In the genomic region with DNA sequence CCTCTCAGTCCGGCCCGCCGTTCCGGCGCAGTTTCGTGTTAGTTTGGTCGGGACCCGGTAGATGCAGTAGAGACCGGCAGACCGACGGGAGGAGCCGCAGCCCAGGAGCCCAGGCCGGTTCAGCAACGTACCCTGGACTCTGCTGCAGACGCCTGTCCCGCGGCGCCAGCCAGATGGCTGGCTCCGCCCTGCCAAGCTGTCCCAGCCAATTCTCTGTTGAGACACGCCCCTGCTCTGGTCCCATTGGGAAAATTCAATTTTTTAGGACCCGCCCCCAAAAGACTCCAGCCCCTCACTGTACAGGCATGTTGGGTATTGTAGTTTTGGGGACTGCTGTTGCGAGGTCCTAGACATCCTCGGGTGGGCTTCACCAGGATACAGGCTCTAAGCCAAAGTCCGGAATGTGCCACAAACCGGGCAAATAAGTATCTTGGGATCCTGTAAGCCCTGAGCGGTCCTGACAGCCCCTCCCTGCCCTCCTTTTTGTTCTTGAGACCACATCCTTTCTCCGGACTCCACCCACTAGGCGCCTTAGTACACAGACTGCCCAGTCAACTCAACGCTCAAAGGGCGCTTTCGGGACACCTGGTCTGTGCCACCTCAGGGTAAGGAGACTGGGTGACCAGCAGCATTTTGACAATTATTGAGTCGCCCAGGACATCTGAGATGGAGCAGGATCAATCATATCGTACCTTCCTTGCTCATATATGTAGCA, we compare ENCODE assay signal across 8 mouse cellular contexts. TPM values are rescaled to one million over a fixed set of nuclear protein-coding genes. Genes with fewer than 3 reads are reported as not detected.
DNase-seq lines count a peak whose midpoint lies in the region; ATAC-seq and TF ChIP-seq lines count a peak whose summit lies in the region.

No protein-coding gene starts in this region.

- intact Hi-C loops in heart, postnatal 10 days (cut with DNase I), result loop anchor here (5.0 kb wide), 1 partner anchor 108 kb away; a partner anchor contains a TSS

- peak; percentile 88 for TF ChIP-seq POLR2A in CH12.LX (IDR thresholded peaks at IDR 0.05; ENCODE audit: low read depth, low read length)

- peaks cover 2% of the 10 kb centered on the region for H3K9me3 ChIP-seq in CH12.LX (replicated peaks; ENCODE audit: low read length)
- no peaks in the 10 kb centered on the region; the same call in 1 of the 2 replicates for H3K9me3 ChIP-seq in forebrain, embryonic 12.5 days
- H3K9me3 ChIP-seq in liver, postnatal 0 days (ENCODE audit: low read length), result no peaks in the 10 kb centered on the region; the same call in 1 of the 2 replicates
- H3K9me3 ChIP-seq in neural tube, embryonic 14.5 days (ENCODE audit: control insufficient read depth, low read length), result no peaks in the 10 kb centered on the region

- no peaks in the 10 kb centered on the region for H3K36me3 ChIP-seq in CH12.LX (replicated peaks in 1 of 2; ENCODE audit: control insufficient read depth in 1 of 2, insufficient read depth in 1 of 2, low read length in 1 of 2)
- no peaks in the 10 kb centered on the region; the same call in 1 of the 2 replicates for H3K36me3 ChIP-seq in forebrain, embryonic 12.5 days (replicated peaks)
- no peaks in the 10 kb centered on the region for H3K36me3 ChIP-seq in liver, postnatal 0 days (replicated peaks; ENCODE audit: insufficient read depth, low read length)
- no peaks in the 10 kb centered on the region for H3K36me3 ChIP-seq in neural tube, embryonic 14.5 days (ENCODE audit: control insufficient read depth, insufficient read depth, low read length)

- peak overlapping the region; percentile 98 for H3K4me2 ChIP-seq in CH12.LX (ENCODE audit: insufficient read depth, low read depth, poor library complexity, severe bottlenecking)
- peak overlapping the region; percentile 69 for H3K4me2 ChIP-seq in forebrain, embryonic 12.5 days
- peak overlapping the region; percentile 70 for H3K4me2 ChIP-seq in liver, postnatal 0 days (ENCODE audit: low read depth, low read length)
- peak overlapping the region; percentile 68 for H3K4me2 ChIP-seq in neural tube, embryonic 14.5 days (ENCODE audit: low read depth, low read length)

- in situ Hi-C loops in CH12.LX (cut with MboI; ENCODE audit: low pct_ligation_motif_present, low pct_unique_long_range_greater_than_20kb, low sequenced_read_pairs), result loop anchor here (25.0 kb wide), 1 partner anchor 373 kb away; a partner anchor contains a TSS

- peak overlapping the region; percentile 75 for H3K9ac ChIP-seq in CH12.LX (ENCODE audit: insufficient read depth, low read depth)
- peak overlapping the region; percentile 74 for H3K9ac ChIP-seq in forebrain, embryonic 12.5 days
- peak overlapping the region; percentile 56 for H3K9ac ChIP-seq in liver, postnatal 0 days (replicated peaks)
- peak overlapping the region; percentile 47 for H3K9ac ChIP-seq in neural tube, embryonic 14.5 days (replicated peaks; ENCODE audit: low read depth, low read length)

- no peaks in the 10 kb centered on the region for H3K27me3 ChIP-seq in CH12.LX (replicated peaks)
- H3K27me3 ChIP-seq in forebrain, embryonic 12.5 days, result 0 out of 2 replicates have a peak, but pooled peaks cover 4% of the 10 kb centered on the region
- H3K27me3 ChIP-seq in liver, postnatal 0 days (ENCODE audit: insufficient read depth, low read length), result no peaks in the 10 kb centered on the region
- no peaks in the 10 kb centered on the region for H3K27me3 ChIP-seq in neural tube, embryonic 14.5 days (ENCODE audit: control insufficient read depth, insufficient read depth, low read length)

- dilution Hi-C loops in CH12.LX (cut with MboI; ENCODE audit: extremely low pct_ligation_motif_present, extremely low pct_unique_long_range_greater_than_20kb, low sequenced_read_pairs), result no loop called here

- DNase-seq in CH12.LX (ENCODE audit: extremely low read depth), result peak; percentile 96
- peak; percentile 83 for DNase-seq in c-Kit-positive CD71-positive TER-119-positive erythroid progenitor cells, embryonic 14.5 days (ENCODE audit: low spot score)
- DNase-seq in heart, postnatal 10 days, result peak; percentile 96
- peak; percentile 95 for DNase-seq in large intestine, adult 2 months (ENCODE audit: low read depth, low spot score)
- peak; percentile 88 for DNase-seq in liver, postnatal 0 days
- peak; percentile 90 for DNase-seq in testis, postnatal 10 days (ENCODE audit: low spot score)

- peak overlapping the region; percentile 53 to 68 (median 56) for H3K4me3 ChIP-seq in CH12.LX (replicated peaks in 1 of 3; ENCODE audit: low read depth in 2 of 3, low read length in 2 of 3, poor library complexity in 1 of 3)
- H3K4me3 ChIP-seq in forebrain, embryonic 12.5 days (replicated peaks), result peak overlapping the region; percentile 58
- peak overlapping the region; percentile 54 for H3K4me3 ChIP-seq in liver, postnatal 0 days (ENCODE audit: low read depth, low read length)
- H3K4me3 ChIP-seq in neural tube, embryonic 14.5 days (ENCODE audit: low read depth, low read length), result peak overlapping the region; percentile 37

- no peak overlapping the region for H3K27ac ChIP-seq in CH12.LX (ENCODE audit: insufficient read depth, low read depth)
- no peak overlapping the region for H3K27ac ChIP-seq in forebrain, embryonic 12.5 days
- H3K27ac ChIP-seq in liver, postnatal 0 days (ENCODE audit: low read depth), result peak overlapping the region; percentile 49; the same call in 1 of the 2 replicates
- no peak overlapping the region for H3K27ac ChIP-seq in neural tube, embryonic 14.5 days (ENCODE audit: low read depth, low read length)

- 5% methylated on average over 33 of the region's 33 CpGs for WGBS in forebrain, embryonic 12.5 days
- 3% methylated on average over 33 of the region's 33 CpGs for WGBS in large intestine, adult 2 months
- 3% methylated on average over 33 of the region's 33 CpGs for WGBS in liver, postnatal 0 days (ENCODE audit: insufficient replicate concordance)
- WGBS in neural tube, embryonic 14.5 days, result 5% methylated on average over 33 of the region's 33 CpGs

- peaks cover 6 to 55% of the 10 kb centered on the region in 2 experiments for H3K4me1 ChIP-seq in CH12.LX (ENCODE audit: control insufficient read depth in 1 of 2, insufficient read depth in 2 of 2)
- H3K4me1 ChIP-seq in forebrain, embryonic 12.5 days, result peaks cover 30% of the 10 kb centered on the region
- peaks cover 37% of the 10 kb centered on the region for H3K4me1 ChIP-seq in liver, postnatal 0 days (ENCODE audit: insufficient read depth)
- no peaks in the 10 kb centered on the region for H3K4me1 ChIP-seq in neural tube, embryonic 14.5 days (ENCODE audit: control insufficient read depth, insufficient read depth, low read length)

- peak; percentile 95 for ATAC-seq in forebrain, embryonic 12.5 days (ENCODE audit: low FRiP score)
- peak; percentile 85 for ATAC-seq in liver, postnatal 0 days
- peak; percentile 88 for ATAC-seq in neural tube, embryonic 14.5 days (ENCODE audit: low read depth)

- TF ChIP-seq EP300 in CH12.LX (IDR thresholded peaks at IDR 0.05; ENCODE audit: low read length), result no peak; the same call in 1 of the 2 replicates
- no peak for TF ChIP-seq EP300 in liver, postnatal 0 days (IDR thresholded peaks at IDR 0.05; ENCODE audit: low read depth)

- peak in 1 of 2 experiments; percentile 0; a peak in 1 of 4 replicates for TF ChIP-seq CTCF in CH12.LX (conservative IDR thresholded peaks at IDR 0.05 in 1 of 2, IDR thresholded peaks at IDR 0.05 in 1 of 2; ENCODE audit: low read depth in 2 of 2, low read length in 2 of 2)
- TF ChIP-seq CTCF in liver, postnatal 0 days (IDR thresholded peaks at IDR 0.05; ENCODE audit: low read depth), result no peak

- no peaks in the 10 kb centered on the region for H3K79me2 ChIP-seq in CH12.LX (replicated peaks; ENCODE audit: control insufficient read depth, extremely low read depth, insufficient read depth, poor library complexity, severe bottlenecking)

- TF ChIP-seq RAD21 in CH12.LX (IDR thresholded peaks at IDR 0.05; ENCODE audit: low read depth, low read length), result no peak

RNA-seq across cellular contexts. Expression of a gene that starts 1.1 kb away (rescaled TPM):
- total RNA-seq in CH12.LX (2012; rRNA removed) (2.9 and 3.1 TPM in 2 replicates), CH12.LX (2014; rRNA removed) (0.58 and 0.77 TPM in 2 replicates)
- 5.0 and 5.3 TPM in 2 replicates for polyA plus RNA-seq in CH12.LX (2012; ENCODE audit: insufficient read length, low read depth)
- polyA plus RNA-seq in forebrain, embryonic 12.5 days (2016; fragmentation: Nextera tagmentation; extraction: Ambion mirVana), result 36.2 and 38.0 TPM in 2 replicates
- total RNA-seq in heart, postnatal 10 days (2021), result 100 to 1,000 TPM; 210 to 215 TPM
- 46.6 and 57.6 TPM in 2 replicates for polyA plus RNA-seq in large intestine, adult 2 months (2012; rRNA removed)
- polyA plus RNA-seq in liver, postnatal 0 days (2015; fragmentation: Nextera tagmentation; extraction: Ambion mirVana), result 8.4 and 8.9 TPM in 2 replicates
- 7.8 and 16.1 TPM in 2 replicates for polyA plus RNA-seq in neural tube, embryonic 14.5 days (2014; fragmentation: Nextera tagmentation; extraction: Ambion mirVana)

RNA-seq across cellular contexts. Expression of a gene that starts 24.8 kb away (rescaled TPM):
- 29.6 and 33.0 TPM in 2 replicates for total RNA-seq in CH12.LX (2012; rRNA removed)
- total RNA-seq in CH12.LX (2014; rRNA removed), result 4.9 and 7.1 TPM in 2 replicates
- polyA plus RNA-seq in CH12.LX (2012; ENCODE audit: insufficient read length, low read depth), result 4.1 and 5.5 TPM in 2 replicates
- polyA plus RNA-seq in forebrain, embryonic 12.5 days (2016; fragmentation: Nextera tagmentation; extraction: Ambion mirVana), result 49.7 and 51.0 TPM in 2 replicates
- total RNA-seq in heart, postnatal 10 days (2021), result 10 to 100 TPM; 57.2 to 57.3 TPM
- 182 and 262 TPM in 2 replicates for polyA plus RNA-seq in large intestine, adult 2 months (2012; rRNA removed)
- 9.9 and 11.7 TPM in 2 replicates for polyA plus RNA-seq in liver, postnatal 0 days (2015; fragmentation: Nextera tagmentation; extraction: Ambion mirVana)
- polyA plus RNA-seq in neural tube, embryonic 14.5 days (2014; fragmentation: Nextera tagmentation; extraction: Ambion mirVana), result 98.1 and 127 TPM in 2 replicates

RNA-seq across cellular contexts. Expression of a gene that starts 34.6 kb away (rescaled TPM):
- total RNA-seq in CH12.LX (2012; rRNA removed) (not detected in 2 replicates), CH12.LX (2014; rRNA removed) (not detected in 2 replicates)
- not detected in 2 replicates for polyA plus RNA-seq in CH12.LX (2012; ENCODE audit: insufficient read length, low read depth)
- 0.49 and 0.52 TPM in 2 replicates for polyA plus RNA-seq in forebrain, embryonic 12.5 days (2016; fragmentation: Nextera tagmentation; extraction: Ambion mirVana)
- 10 to 100 TPM; 15.4 to 19.1 TPM for total RNA-seq in heart, postnatal 10 days (2021)
- 28.4 and 33.6 TPM in 2 replicates for polyA plus RNA-seq in large intestine, adult 2 months (2012; rRNA removed)
- 0.83 and 0.86 TPM in 2 replicates for polyA plus RNA-seq in liver, postnatal 0 days (2015; fragmentation: Nextera tagmentation; extraction: Ambion mirVana)
- polyA plus RNA-seq in neural tube, embryonic 14.5 days (2014; fragmentation: Nextera tagmentation; extraction: Ambion mirVana), result 6.0 and 7.2 TPM in 2 replicates

RNA-seq across cellular contexts. Expression of a gene that starts 51.2 kb away (rescaled TPM):
- not detected in 2 replicates for total RNA-seq in CH12.LX (2012; rRNA removed)
- total RNA-seq in CH12.LX (2014; rRNA removed), result not detected in 2 replicates
- not detected in 2 replicates for polyA plus RNA-seq in CH12.LX (2012; ENCODE audit: insufficient read length, low read depth)
- polyA plus RNA-seq in forebrain, embryonic 12.5 days (2016; fragmentation: Nextera tagmentation; extraction: Ambion mirVana), result 0.59 and 0.64 TPM in 2 replicates
- under 1 TPM in 1 of 2 experiments, not detected in 1; 0.10 TPM for total RNA-seq in heart, postnatal 10 days (2021)
- 0.87 and 1.2 TPM in 2 replicates for polyA plus RNA-seq in large intestine, adult 2 months (2012; rRNA removed)
- 0.07 TPM in 1 of 2 replicates, not detected in the other for polyA plus RNA-seq in liver, postnatal 0 days (2015; fragmentation: Nextera tagmentation; extraction: Ambion mirVana)
- 0.97 and 2.2 TPM in 2 replicates for polyA plus RNA-seq in neural tube, embryonic 14.5 days (2014; fragmentation: Nextera tagmentation; extraction: Ambion mirVana)
